Mouse (Mus musculus): ENCODE measurements around the gene Wscd2. TPM values are rescaled to one million over a fixed set of nuclear protein-coding genes. Genes with fewer than 3 reads are reported as not detected.

Gene Wscd2
- total RNA-seq, 2 experiments from 2014 or later, result 10.2 to 11.6 TPM

DNA sequence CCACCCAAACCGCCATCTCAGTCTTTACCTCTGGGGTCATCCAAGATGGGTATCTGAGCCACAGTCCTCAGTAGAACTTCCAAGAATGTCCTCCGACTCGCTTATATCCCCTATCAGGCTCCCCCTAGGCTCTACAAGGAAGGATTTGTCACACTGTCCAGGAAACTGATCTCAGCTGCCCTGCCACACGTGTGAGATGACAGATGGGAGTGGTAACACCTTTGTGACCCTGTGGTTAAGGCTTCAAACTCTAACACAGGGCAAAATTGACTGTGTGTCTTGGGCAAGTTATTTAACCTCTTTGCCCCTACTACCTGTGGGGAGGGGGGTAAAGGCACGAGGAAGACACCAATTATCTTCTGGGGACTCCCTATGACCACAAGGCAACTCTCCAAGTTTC, 149.0 kb downstream of the Wscd2 start:
- no peak for DNase-seq (ENCODE audit: low spot score in 2 of 2)

Other genes with a start within 250 kb of the Wscd2 start
- 10 to 100 TPM; 23.0 to 24.3 TPM for gene Sgsm1, start 179.5 kb upstream of the Wscd2 start, total RNA-seq (2021)
- gene Aym1, start 133.0 kb upstream of the Wscd2 start, total RNA-seq (2021), result not detected
- 10 to 100 TPM; 14.8 to 15.4 TPM for gene Cmklr1, start 160.1 kb downstream of the Wscd2 start, total RNA-seq (2021)
- gene 1700069L16Rik, start 234.4 kb downstream of the Wscd2 start, total RNA-seq (2021), result not detected
- gene Ficd, start 245.5 kb downstream of the Wscd2 start, total RNA-seq (2021), result 10 to 100 TPM; 10.7 to 13.6 TPM

Measured in adrenal gland, postnatal 4 days (tissue).